Mouse (Mus musculus) cerebellum, adult (tissue): Measurements from ENCODE around the gene Prdx1.
"Not testable (repeated sequence)": the region's sequence is repeated elsewhere in the genome, so short reads cannot be mapped to it uniquely, and the experiment has no call there.

Source experiments
- ATAC-seq: cut with Nextera tagmentation; 2 replicates; pipeline ENCODE4 v1.9.2; 2017; ENCODE audit warnings: mild to moderate bottlenecking, moderate library complexity, mixed read lengths; ENCODE audit not compliant: insufficient number of reproducible peaks, low FRiP score, low TSS enrichment

Prdx1 gene

DNA sequence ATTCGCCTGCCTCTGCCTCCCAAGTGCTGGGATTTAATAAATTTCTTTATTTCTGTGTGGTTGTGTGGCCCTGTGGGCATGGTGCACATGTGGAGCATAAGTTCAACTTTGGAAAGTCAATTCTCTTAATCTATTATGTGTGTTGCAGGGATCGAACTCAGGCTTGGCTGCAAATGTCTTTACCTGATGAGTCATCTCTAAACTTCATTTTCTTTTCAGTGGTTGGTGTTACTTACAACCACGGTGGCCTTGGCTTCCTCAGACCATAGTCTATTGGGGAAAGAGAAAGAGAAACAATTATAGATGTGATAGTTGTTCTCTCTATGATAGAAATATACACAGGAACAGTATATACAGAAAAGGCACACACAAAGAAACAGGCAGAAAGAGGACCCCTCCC lies 9.3 kb upstream of the Prdx1 start:
- ATAC-seq: no peak

DNA sequence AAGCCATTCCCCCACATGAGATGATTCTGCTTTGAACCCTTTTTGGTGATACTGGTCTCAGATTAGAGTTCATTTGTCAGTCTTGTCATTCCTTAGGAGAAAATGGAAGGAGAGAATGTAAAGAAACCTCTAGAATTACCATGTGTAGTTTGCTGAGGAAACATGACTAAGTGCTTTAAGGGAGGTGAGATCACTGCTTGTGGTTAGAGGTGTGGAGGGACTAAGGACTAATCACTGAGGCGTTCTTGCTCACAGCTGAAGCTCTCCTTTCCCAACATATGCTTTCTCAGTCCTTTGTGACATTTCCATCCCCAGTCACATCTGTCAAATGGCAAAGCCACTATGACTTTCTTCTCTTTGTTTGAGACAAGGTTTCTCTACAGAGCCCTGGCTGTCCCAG lies 7.5 kb upstream of the Prdx1 start:
- no peak for ATAC-seq

DNA sequence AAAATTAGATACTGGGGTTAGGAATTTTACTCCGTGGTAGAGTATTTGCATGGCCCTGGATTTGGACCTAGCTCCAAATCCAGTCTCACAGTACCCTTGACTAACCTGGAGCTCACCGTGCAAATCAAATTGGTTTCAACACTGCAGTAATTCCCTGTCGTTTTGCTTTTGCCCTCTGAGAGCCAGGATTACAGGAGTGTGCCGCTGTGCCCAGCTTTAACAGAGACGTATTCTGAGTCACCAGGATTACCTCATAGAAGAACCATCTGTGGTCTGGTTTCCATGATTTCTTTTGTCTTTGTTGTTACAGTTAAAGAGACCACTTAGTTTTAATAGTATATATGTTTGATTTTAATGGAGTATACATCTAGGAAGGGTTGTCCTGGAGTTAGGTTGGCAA lies 6.2 kb upstream of the Prdx1 start:
- ATAC-seq: no peak

DNA sequence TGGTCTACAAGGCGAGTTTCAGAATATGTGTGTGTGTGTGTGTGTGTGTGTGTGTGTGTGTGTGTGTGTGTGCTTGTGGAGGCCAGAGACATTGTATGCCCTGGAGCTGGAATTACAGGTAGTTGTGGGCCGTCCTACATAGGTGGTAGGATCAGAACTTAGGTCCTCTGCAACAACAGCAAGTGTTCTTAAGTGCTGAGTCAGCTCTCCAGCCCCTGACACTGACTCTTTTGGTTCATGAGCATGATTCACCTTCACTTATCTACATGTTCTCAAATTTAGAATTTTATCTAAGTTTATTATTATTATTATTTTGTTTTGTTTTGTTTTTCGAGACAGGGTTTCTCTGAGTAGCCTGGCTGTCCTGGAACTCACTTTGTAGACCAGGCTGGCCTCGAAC lies 4.8 kb upstream of the Prdx1 start:
- not testable (repeated sequence) for ATAC-seq

DNA sequence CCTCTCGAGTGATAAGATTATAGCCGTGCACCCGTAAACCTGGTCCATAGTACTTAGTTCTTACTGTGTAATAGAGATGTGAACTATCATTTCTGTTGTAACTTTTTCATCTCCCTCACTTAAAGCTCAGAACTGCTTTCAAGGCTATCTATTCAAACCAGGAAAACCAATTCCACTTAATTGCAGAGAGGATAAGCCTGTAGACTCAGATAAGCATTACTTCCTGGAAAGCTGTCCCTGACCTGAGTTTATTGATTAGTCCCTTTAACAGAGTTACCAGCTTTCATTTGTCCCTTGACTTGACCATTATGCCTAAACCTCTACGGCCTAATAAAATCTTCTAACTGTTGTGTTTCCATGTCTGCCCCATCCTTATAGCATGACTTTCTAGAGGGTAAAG lies 1.4 kb upstream of the Prdx1 start:
- ATAC-seq: no peak

DNA sequence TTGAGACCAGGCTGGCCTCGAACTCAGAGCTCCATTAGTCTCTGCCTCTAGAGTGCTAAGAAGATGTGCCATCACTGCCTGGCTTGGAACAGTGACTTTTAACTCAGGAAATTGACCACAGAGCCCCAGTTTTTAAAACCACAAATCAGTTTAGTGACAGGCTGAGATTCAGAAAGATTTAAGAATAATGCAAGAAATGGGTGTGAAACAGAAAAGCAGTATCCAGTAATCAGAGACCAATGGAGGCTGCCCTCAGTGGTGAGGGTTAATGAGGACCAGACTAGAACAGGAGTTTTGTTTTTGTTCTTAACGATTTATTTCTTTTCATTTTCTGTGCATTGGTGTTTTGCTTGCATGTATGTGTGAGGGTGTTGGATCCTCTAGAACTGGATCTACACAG lies 679 bp upstream of the Prdx1 start:
- ATAC-seq: no peak

DNA sequence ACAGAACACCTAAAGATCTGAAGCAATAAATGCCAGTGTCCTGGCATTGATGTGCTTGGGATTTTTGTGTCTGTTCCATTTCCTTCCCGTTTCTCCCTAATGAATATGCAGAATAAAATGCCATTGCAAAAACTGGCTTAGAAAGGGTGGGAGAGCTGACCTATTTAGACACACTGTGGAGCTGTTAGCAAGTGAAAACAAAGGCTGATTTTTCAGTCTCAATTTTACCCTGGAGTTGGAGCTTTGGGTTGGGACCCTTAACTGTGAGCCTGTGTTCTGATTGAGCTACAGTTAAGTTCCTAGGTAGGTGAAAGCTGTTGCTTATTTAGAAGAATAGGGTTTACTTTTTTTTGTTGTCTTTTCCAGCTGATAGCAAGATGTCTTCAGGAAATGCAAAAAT lies 1.7 kb downstream of the Prdx1 start:
- ATAC-seq: no peak

DNA sequence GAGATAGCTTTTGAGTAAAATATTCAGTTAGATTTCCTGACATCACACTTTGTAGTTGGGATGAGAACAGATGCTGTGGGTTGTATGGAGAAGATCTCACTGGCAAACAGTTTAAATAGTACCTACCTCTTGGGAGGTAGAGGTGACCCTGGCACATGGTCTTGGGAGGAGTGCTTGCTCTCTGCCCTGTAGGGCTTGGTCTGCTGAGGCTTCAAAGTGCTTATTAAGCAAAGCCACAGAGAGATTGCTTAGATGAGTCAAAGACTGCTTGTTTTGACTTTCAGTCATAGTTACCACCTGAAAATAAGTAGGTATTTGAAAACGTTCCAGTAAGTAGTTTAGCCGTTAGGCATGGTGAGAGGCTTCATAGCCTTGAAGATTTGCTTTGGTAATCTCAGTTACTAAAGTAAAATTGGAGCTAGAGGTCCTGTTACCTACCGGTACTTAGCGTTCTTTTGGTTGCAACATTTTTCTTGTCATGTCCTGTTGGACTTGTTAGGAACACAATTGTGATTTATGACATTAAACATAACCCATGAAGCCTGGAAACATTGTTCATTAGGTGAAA lies 4.0 kb downstream of the Prdx1 start:
- no peak for ATAC-seq

DNA sequence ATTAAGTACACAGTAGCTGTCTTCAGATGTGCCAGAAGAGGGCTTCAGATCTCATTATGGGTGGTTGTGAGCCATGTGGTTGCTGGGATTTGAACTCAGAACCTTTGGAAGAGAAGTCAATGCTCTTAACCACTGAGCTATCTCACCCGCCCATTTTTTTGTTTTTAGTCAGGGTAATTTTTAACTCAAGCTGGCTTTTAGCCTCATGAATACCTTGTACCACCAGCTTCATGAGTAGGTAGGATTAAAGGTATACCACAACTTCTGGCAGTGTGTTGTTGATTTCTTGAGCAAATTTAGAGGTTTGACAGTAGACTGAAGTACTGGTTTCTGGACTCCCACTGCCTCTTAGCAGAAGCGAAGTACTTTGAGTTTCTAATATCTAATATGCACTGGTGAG lies 6.8 kb downstream of the Prdx1 start:
- ATAC-seq: no peak

DNA sequence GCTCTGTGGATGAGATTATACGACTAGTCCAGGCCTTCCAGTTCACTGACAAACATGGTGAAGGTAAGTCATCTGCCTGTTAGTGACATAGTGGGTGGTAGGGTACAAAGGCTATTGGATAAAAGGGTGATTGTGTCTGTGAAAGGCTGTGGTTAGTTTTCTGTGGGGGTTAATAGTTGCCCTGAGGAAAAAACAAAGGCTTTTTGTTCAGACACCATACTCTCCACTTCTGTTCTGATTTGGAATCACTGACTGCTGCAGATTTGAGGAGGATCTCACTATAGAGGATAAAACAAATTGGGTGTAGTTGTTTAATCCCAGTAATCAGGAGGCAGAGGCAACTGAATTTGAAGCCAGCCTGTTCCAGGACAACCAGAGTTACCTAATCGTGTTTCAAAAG lies 8.4 kb downstream of the Prdx1 start:
- no peak for ATAC-seq

DNA sequence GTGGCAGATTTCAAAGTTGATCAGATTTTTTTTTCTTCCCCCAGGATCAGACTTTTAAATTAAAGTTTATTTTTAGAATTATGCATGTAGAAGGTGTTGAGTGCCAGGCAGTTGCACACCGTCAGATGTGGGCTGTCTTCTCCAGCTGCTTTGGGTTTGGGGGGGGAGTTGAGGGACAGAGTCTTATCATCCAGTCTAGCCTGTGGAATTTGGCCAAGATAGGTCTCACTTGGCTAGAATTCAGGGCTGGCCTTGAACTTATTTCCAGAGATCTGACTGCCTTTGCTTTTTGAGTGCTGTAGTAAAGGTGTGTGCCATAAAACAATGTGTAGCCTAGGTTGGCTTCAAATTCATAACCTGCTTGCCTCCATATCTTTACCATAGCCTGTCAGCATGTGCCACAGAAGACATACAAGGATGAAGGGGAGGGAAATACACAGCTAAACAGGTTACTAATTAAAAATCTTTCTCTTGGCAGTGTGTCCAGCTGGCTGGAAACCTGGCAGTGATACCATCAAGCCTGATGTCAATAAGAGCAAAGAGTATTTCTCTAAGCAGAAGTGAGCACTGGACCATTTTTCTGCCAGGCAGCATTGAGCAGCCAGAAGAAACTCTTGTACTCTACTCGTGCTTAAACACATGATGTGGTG lies 13.5 kb downstream of the Prdx1 start:
- no peak for ATAC-seq

DNA sequence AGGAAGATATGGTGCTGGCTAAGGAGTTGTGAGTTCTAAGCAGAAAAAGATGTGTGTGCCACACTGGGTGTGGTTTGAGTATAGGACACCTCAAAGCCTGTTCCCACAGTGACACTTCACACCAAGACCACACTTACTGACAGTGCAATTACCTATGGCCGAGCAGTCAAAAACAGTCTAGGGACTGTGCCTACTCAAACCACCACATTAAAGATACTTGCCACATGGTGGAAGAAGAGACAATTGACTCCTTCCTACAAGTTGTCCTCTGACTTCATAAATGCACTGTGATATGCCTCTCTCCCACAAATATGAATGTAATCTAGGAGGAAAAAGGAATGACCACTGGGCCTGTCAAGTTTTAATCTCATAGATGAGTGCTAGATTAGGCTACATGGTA lies 15.6 kb downstream of the Prdx1 start:
- ATAC-seq: no peak

DNA sequence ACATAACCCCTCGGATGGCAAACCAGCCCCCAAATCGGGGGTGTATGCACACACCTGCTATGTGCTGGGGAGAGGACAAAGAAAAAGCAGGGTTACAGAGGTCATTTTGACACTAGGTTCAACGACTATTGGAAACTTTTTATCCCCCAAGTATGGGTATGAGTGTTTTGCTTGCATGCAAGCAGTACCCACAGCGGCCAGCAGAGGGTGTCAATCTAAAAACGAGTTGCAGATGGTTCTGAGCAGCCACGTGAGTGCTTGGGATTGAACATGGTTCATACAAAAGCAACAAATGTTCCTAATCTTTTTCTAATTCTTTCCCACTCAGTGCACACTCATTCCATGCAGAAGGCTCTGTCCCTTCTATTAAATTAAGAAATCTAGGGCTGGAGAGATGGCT lies 18.5 kb downstream of the Prdx1 start:
- ATAC-seq: no peak

DNA sequence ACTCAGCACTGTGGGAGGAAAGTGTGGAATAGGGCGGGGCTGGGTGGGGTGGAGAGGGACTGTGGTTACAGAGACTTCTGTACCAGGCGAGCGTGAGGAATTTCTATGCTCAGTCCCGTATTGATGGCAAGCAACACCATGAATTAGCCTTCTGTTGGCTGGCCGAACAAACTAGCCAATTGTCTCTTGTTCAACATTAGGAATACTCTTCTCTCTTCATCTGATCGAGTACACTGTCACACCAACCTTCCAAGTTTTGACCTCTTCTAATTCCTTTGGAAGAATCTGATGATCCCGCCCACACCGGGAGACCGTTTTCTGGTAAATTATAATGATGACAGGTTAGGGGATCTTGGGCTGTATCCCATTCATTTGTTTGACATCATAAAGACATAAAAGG lies 22.3 kb downstream of the Prdx1 start:
- no peak for ATAC-seq

DNA sequence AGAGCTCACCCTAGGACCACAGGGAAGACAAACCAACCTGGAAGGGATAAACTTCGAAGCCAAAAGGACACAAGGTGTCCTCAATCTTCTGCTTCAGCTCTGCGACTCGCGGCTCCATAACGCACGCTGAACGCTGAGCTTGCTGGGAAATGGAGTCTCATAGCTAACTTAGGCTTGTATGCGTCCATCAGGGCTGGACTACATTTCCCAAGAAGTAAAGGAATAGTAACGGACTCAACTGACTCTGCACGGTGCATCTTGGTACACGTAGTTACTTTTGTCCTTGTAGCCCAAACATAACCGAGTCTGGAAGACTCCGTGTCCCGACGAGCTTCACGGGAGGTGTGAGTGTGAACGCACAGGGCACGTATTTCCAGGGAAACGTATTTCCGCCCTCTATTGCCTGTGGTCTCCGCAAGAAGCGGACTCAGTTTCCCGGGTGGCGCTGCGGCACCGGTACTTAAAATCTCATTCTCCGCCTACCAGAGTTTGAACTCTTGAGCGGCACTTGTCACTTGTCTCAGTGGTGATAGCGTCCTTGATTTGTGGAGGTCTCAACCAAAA lies 22.9 kb downstream of the Prdx1 start, which contains the start of the genes Mmachc and Ccdc163:
Gene Mmachc (minus strand): TSS at position 206 of the 564 bp plus-strand sequence.
Gene Ccdc163 (plus strand): TSS at position 309 of the 564 bp plus-strand sequence.
- peak; percentile 99 for ATAC-seq

DNA sequence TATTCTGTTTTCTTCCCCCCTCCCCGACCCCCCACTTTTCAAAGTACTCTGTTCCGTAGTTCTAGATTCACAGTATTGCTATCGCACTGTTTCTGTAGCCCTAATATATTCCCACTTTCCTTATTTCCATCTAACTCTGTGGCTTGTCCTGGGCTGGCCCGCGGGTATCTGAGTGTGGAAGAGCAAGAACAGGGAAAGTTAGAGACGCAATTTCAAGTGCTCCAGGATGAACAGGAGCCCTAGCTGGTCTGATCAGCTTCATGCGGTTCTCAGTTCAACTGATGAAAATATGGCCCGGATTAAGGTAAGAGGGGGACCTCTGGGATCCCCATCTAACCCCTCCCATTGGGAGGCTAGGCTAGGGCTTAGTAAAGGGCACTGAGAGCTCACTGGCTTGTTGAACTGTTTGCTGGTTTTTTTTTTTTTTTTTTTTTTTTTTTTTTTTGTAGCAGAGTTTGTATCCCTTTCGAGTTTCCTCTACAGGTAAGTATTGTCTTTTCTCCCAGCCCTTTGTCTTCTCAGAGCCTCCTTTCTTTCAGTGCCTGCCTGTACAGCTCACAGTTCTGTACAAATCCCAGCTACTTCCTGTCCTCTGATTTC lies 23.5 kb downstream of the Prdx1 start:
- ATAC-seq: no peak; the same call in 1 of the 2 replicates

DNA sequence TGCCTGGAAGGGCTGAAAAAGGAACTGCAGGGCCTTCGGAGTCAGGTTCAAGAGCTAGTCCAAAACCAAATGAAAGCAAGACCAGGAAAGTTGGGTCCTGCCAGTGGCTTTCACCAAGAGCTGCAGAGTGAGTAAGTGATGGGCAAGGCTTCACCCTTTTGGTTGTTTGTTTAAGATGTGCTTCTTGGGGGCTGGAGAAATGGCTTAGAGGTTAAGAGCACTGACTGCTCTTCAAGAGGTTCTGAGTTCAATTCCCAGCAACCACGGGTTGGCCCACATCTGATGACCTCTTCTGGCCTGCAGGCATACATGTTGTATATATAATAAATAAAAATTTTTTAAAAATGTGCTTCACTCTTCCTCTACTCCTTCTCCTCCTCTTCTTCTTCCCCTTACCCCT lies 24.8 kb downstream of the Prdx1 start:
- ATAC-seq: no peak

DNA sequence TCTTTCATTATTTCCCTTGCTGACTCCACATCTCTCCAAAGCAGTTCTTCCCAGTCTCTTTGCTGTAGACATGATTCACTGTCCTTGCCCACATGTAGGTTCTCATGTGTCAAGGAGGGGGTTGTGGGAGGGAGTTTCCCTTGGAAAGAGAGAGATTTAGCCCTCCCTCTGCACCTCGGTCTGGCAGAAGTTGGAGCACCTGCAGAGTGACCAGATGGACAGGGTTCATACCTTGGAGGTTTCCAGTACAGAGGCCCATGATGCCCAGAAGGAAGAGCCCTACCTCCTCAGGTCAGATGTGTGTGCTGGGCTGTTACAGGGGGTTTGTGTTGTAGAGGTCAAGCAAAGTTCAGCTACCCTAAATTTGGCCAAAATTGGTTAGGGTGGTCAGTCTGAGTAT lies 27.2 kb downstream of the Prdx1 start:
- ATAC-seq: no peak

DNA sequence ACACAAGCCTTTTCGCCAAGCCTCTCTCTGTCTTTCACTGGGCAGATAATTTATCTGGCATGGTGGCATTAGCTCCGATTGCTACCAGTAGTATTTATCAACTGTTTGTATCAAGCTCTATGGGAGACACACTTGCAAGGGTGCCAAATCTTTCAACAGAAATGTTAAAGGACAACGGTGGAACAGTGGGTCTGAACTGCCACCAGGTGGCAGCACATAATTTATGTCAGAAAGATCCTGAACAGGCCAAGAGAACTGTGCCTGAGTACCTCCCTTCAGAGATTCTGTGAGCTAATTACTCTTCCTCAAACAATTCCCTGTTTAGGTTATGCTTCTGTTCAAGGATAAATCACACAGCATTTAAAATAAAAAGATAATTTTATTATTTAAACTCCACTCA lies 34.1 kb downstream of the Prdx1 start:
- ATAC-seq: peak; percentile 56; the same call in 1 of the 2 replicates

DNA sequence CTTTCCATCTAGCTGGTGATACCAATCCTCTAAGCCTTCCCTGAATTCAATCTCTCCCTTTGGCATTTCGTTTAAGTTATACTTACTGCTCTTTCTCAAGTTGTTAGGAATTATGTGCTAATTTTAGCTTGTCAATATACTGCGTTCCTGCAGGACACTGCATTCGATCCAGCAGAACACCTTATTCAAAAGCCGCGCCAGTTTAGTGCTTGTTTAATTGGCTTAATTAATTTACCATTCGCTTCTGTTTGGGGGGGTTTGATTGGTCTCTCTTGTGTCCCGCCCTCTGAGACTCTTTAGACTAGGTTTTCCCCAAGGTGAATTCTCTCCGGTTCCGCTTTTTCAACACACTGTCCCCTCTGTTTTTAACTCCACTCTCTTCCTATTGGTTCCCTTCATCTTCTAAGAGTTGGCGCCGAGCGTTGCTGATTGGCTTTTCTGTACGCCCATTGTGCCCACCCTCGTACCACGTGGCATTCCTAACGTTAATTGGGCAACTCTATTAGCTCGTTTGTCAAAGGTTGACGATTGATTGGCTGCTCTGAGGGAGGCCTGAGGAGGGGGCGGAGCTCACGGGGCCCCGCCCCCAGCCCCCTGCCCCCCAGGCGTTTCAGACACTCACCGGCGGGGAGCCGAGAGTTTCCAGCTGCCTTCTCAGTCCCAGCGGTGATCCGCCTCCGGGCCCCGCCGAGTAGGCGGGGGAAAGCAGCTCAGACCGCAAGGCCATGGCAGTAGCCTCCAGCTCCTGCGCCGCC lies 35.2 kb downstream of the Prdx1 start, which contains the start of gene Tesk2:
Gene Tesk2 (plus strand): TSS at position 606 of the 755 bp plus-strand sequence.
- peak; percentile 98 for ATAC-seq

DNA sequence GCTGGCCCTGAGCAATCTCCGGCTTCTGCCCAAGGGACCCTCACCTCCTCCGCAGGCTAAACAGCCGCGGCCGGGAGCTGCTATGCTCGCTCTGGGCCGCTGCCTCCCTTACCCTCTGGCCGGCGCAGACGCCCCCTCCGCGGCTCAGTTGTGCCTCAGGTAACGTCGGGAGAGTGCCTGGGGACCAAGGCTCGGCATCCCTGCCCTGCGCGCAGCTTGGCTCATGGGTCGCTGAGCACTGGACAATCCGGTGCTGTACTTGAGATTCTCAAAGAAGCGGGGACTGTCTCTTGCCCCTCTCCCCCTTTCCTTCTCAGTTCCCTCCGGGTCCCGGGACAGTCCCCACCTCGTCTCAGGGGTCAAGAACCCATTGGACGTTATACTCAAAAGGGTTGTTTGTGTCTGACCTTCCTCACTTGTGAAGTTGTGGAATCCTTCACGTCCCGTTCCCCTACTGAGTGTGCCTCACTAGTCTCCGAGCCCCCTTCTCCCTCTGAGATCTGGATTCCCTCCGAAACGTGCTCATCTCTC lies 35.8 kb downstream of the Prdx1 start:
- ATAC-seq: peak; percentile 26; the same call in 1 of the 2 replicates
